Mouse (Mus musculus): ENCODE results near the gene Fryl.
A peak's percentile ranks its signal among the peaks of the same experiment; 100 is the strongest.

The Fryl gene

GRCm38 (mm10) chr5:73257096-73257495, 677 bp upstream of the Fryl start:
- no peak for DNase-seq (ENCODE audit: low read depth, low spot score)

DNA sequence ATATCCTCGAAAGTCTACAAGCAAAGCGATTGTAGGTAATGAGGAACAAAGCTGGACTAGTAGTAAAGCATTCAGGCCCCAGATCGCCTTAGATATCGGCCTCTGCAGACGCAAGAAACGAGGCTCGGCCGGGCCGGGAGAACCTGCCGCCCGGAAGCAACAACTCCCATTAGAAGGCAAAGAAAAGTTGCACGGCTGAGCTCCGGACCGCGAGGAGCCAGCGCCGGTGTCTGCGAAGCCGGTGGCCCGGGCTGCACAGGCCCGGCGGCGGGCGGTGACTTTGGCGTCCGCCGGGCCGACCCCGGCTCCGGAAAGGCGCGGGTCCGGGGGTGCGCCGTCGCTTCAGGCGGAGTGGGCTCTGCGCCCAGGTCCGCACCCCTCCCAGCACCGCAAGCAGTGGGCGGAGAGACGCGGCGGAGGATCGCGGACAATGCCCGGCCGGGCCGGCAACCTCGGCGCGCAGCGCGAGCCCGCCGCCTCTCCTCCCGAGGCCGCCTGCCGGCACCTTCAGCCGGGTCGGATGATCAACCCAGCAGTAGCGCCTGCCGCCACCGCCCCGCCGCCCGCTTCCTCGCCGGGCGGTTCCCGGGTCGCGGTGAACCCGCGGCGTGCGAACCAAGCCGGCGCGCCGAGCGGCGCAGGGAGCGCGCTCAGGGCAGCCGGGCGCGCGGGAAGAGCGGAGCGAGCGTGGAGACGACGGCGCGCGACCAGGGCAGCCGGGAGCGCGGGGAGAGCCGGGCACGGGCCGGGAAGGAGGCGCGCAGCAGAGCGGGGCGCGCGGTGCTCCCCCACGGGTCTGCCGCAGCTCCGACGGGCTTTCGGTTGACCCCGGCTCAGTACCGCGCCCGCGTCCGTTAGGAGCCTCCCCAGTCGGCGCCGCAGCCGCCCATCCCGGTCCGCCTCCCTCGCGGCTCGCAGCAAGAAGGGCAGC, 833 bp downstream of the Fryl start:
- DNase-seq (ENCODE audit: low read depth, low spot score), result peak; percentile 74

- peak; percentile 47 for DNase-seq (ENCODE audit: low read depth, low spot score)
Observed at GRCm38 (mm10) chr5:73254660-73255059, 1.8 kb downstream of the Fryl start.

- DNase-seq (ENCODE audit: low read depth, low spot score), result no peak
Observed at GRCm38 (mm10) chr5:73252739-73253138, 3.7 kb downstream of the Fryl start.

DNA sequence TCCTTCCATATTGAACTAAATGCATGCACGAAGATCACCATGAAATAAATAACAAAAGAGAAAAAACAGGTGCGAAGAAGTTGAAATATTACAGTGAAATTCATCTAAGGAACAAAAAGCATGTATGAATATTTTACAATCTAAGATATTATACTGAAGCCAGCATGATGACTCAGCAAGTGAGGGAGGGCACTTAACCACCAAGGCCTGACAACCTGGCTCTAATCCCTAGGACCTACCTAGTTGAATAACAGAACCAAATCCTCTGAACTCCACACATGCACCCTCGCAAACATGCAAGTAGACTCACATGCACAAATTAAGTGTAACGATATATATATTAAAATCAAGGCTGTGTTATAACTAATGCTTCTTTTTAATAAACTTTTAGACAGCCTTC, 7.1 kb downstream of the Fryl start:
- no peak for DNase-seq (ENCODE audit: low read depth, low spot score)

DNA sequence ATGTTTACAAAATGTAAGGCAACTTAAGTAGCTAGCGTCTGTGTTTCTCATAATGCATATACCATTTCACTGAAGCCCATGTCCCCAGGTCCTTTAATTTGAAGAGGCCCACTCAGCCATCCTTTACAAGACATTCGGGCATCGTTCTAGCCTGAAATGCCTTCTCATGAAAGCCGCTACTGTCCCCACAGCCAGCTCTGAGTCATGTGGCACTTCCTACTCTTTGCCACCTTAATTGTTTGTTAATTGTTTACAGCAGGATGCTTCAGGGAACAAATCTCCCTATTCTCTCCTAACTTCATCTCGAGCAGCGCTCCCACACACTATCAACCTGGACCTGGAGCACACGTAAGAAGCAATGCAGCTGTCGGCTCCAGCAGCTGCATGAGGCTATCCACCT, 8.2 kb downstream of the Fryl start:
- no peak for DNase-seq (ENCODE audit: low read depth, low spot score)

- no peak for DNase-seq (ENCODE audit: low read depth, low spot score)
Observed at GRCm38 (mm10) chr5:73246414-73246813, 10.0 kb downstream of the Fryl start.

DNA sequence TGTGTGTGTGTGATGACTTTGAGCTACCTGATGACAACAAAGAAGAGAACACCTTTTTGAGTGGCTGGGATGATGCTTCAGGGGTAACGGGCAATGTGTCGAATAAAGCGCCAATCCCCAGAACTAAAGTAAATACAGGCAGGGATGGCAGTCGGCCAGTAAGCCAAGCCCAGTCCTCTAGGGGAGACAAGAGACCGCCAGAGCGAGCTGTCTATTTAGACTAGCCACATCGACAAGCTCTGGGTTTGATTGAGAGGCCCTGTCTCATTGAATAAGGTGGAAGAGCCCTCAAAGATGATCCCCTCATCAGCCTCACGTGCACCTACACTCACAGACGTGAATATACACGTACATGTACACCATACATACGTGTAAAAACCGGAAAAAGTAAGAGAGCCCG, 12.0 kb downstream of the Fryl start:
- no peak for DNase-seq (ENCODE audit: low read depth, low spot score)

- no peak for DNase-seq (ENCODE audit: low read depth, low spot score)
Observed at GRCm38 (mm10) chr5:73241966-73242365, 14.5 kb downstream of the Fryl start.

- DNase-seq (ENCODE audit: low read depth, low spot score), result no peak
Observed at GRCm38 (mm10) chr5:73241332-73241731, 15.1 kb downstream of the Fryl start.

GRCm38 (mm10) chr5:73240391-73240790, 16.0 kb downstream of the Fryl start:
- DNase-seq (ENCODE audit: low read depth, low spot score), result no peak

GRCm38 (mm10) chr5:73236894-73237334, 19.5 kb downstream of the Fryl start:
- DNase-seq (ENCODE audit: low read depth, low spot score), result no peak

DNA sequence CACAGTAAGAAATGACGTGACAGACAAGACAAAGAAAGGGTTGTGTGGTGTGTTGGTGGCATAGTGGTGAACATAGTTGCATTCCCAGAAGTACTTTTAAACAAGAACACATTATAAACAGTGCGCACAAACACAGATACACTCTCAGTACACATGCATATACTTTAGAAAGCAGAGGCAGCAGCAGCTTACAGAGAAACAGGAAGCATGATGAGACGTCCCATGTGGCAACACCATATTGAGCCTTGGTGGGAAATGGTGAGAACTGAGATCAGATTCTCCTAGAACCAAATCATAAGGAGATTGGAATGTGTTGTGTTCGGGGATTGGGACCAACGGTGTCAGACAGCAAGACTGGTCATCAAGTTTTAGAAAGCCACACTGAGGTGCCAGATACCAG, 21.2 kb downstream of the Fryl start:
- DNase-seq (ENCODE audit: low read depth, low spot score), result no peak

DNA sequence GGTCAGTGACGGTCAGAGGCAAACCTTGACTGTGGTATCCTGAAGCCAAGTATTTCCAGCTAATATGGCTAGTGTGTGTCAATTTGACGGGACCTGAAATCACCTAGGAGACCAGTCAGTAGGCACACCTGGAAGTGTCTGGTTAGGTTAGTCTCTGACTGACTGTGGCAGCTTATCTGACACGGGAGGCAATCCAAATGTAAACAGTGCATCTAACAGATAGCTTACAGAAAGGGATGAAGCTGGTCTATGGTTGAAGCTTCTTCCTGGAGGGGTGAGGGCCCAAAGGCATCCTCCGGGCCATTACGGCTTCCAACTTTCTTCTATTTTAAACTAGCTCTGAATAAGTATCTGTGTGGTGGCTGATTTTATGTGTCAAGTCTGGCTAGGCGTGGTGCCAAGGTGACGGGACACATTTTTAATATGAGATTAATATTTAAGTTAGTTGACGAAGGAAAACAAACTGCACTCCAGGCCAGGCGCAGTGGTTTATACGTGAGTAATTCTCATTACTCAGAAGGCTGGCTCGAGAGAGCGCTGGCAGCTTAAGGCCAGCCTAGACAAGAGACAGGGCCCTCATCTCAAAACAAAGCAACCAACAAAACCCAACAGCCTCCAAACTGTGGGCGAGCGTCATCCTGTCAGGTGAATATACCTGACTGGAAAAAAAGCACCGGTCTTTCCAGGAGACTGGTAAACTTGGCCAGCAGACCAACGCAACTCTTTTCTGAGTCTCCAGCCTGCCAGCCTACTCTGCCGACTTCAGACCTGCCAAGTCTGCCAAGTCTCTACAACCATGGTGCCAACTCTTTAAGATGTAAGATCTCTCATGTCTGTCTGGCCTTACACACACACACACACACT, 23.2 kb downstream of the Fryl start:
- no peak for DNase-seq (ENCODE audit: low read depth, low spot score)

GRCm38 (mm10) chr5:73232267-73232666, 24.2 kb downstream of the Fryl start:
- no peak for DNase-seq (ENCODE audit: low read depth, low spot score)

DNA sequence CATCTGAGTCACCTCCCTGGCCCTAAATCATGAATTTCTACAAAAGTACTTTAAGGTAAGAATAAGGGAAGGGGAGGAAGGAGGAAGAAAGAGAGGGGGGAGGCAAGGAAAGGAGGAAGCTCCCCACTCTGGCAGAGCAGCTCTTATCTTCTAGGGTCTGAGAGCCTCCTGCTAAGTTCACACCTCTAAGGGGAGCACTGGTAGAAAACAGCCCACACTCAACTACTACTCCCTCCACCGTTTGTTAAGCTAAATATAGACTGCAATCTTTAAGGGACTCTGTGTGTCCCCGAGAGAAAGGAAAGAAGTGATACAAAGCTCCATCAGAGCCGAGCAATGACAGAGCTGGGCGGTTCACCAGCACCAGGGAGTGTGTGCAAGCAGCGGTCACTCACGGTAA, 24.6 kb downstream of the Fryl start:
- DNase-seq (ENCODE audit: low read depth, low spot score), result no peak

DNA sequence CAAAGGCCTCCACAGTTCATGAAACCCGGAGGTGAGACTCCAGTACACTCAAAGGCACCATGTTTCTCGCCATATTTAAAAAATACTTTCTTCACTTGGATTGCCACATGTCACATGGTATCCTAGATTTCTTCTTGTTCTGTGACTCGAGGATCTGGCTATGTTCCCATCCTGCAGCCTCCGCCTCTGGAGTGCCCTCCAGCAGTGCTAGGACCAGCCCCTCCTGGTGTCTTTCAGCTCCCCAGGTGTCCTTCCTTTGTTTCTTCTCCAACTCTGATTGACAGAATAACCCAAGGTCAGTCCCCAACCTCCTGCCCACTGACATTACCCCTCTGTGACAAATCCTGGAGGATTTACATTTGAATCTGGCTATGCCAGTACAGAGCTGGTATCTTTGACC, 26.2 kb downstream of the Fryl start:
- no peak for DNase-seq (ENCODE audit: low read depth, low spot score)

- DNase-seq (ENCODE audit: low read depth, low spot score), result no peak
Observed at GRCm38 (mm10) chr5:73229467-73229866, 27.0 kb downstream of the Fryl start.

GRCm38 (mm10) chr5:73228291-73229049, 27.9 kb downstream of the Fryl start:
- DNase-seq (ENCODE audit: low read depth, low spot score), result no peak

- DNase-seq (ENCODE audit: low read depth, low spot score), result no peak
Observed at GRCm38 (mm10) chr5:73227518-73228101, 28.8 kb downstream of the Fryl start.

DNA sequence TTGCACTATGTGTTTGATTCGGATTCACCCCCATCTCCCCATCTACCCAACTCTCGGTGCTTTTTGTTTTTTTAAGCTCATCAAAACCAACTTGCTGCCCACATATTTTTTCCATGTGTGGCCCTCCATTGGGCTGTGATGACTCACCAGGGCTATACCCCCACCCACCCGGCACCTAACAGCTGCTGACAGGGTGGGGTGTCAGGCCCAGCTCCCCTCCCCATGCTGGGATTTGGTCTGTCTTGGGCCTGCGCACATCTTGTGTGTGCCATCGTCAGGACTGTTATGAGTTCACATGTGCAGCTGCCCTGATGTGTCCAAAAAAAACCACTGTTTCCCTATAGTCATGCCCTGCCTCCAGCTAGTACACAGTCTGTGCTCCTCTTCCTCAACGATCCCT, 33.4 kb downstream of the Fryl start:
- no peak for DNase-seq (ENCODE audit: low read depth, low spot score)
